Mouse (Mus musculus) heart, embryonic 14.5 days (tissue): ENCODE results near the gene Crtam. TPM values are rescaled to one million over a fixed set of nuclear protein-coding genes. Genes with fewer than 3 reads are reported as not detected.

Experiments
- ATAC-seq: fragments of 200-750 bp; cut with Nextera tagmentation; 2 replicates; pipeline ENCODE4 v1.8.0; 2017; ENCODE audit warnings: low read depth, moderate TSS enrichment; ENCODE audit not compliant: insufficient number of reproducible peaks, insufficient read depth, low FRiP score
- H3K27ac ChIP-seq, 2 experiments: fragments of 200-500 bp in 1 of 2; fragments of 300-500 bp in 1 of 2; sonication (generic) in 1 of 2; replicated peaks in 1 of 2; 2 replicates each; pipeline ENCODE4 v1.5.1; 2012 to 2014; ENCODE audit warnings: low read depth in 2 of 2, low read length in 2 of 2, control low read depth in 1 of 2, mild to moderate bottlenecking in 1 of 2, mixed read lengths in 1 of 2; ENCODE audit not compliant: control insufficient read depth in 1 of 2, insufficient read depth in 1 of 2
- H3K27me3 ChIP-seq: fragments of 300-500 bp; sonication (generic); 2 replicates; pipeline ENCODE4 v1.6.1; 2014; ENCODE audit warnings: mild to moderate bottlenecking, low read length, control low read depth; ENCODE audit not compliant: control insufficient read depth, insufficient read depth
- H3K36me3 ChIP-seq: fragments of 300-500 bp; sonication (generic); 2 replicates; pipeline ENCODE4 v1.6.1; 2014; ENCODE audit warnings: mild to moderate bottlenecking, control low read depth, low read length, mixed read lengths; ENCODE audit not compliant: control insufficient read depth, insufficient read depth
- H3K4me1 ChIP-seq, 2 experiments: fragments of 200-500 bp in 1 of 2; fragments of 300-500 bp in 1 of 2; sonication (generic) in 1 of 2; 2 replicates each; pipeline ENCODE4 v1.6.1; 2012 to 2014; ENCODE audit warnings: low read length in 2 of 2, control low read depth in 1 of 2, mixed read lengths in 1 of 2; ENCODE audit not compliant: control insufficient read depth in 2 of 2, insufficient read depth in 2 of 2
- H3K4me2 ChIP-seq: fragments of 300-500 bp; sonication (generic); 2 replicates; pipeline ENCODE4 v1.6.1; 2014; ENCODE audit warnings: mild to moderate bottlenecking, low read length
- H3K4me3 ChIP-seq, 2 experiments: fragments of 200-500 bp in 1 of 2; fragments of 300-500 bp in 1 of 2; sonication (generic) in 1 of 2; 2 replicates each; pipeline ENCODE4 v1.5.1; 2012 to 2014; ENCODE audit warnings: low read length in 2 of 2, mild to moderate bottlenecking in 2 of 2, control low read depth in 1 of 2, low read depth in 1 of 2, moderate library complexity in 1 of 2; ENCODE audit not compliant: control insufficient read depth in 1 of 2, insufficient read depth in 1 of 2
- H3K9ac ChIP-seq: fragments of 300-500 bp; sonication (generic); 2 replicates; pipeline ENCODE4 v1.6.1; 2014; ENCODE audit warnings: mild to moderate bottlenecking, low read length
- H3K9me3 ChIP-seq: fragments of 300-500 bp; sonication (generic); 2 replicates; pipeline ENCODE4 v1.6.1; 2016; ENCODE audit warnings: low read length, control low read depth; ENCODE audit not compliant: control insufficient read depth
- WGBS: fragments of 180-500 bp; shearing (Covaris S2); extraction: QIAGEN DNeasy Blood & Tissue Kit; methylation state at CpG from one replicate; pipeline ENCODE4 v1.1.7; 2014; 5-methylcytosine and 5-hydroxymethylcytosine counted together
- polyA plus RNA-seq: library from polyadenylated mRNA; unstranded; fragments of >200 nt; fragmentation: Nextera tagmentation; extraction: Ambion mirVana; gene quantifications from 2 replicates; pipeline ENCODE4 v1.2.1, GENCODE M21; 2014

Gene Crtam
- polyA plus RNA-seq, 1 experiment from 2014 or later = not detected

- Histone ChIP-seq H3K4me3 (no peak overlapping the region), H3K4me1 (peaks cover 7 to 12% of the 10 kb centered on the region in 2 experiments), H3K9ac (no peak overlapping the region), H3K27ac (no peak overlapping the region), H3K4me2 (no peak overlapping the region), H3K36me3 (peaks cover 21% of the 10 kb centered on the region), H3K27me3 (no peaks in the 10 kb centered on the region), H3K9me3 (no peaks in the 10 kb centered on the region)
- WGBS = 79% methylated on average over 6 of the region's 6 CpGs
- no peak for ATAC-seq
Observed at GRCm38 (mm10) chr9:41029827-41030226, 25.4 kb upstream of the Crtam start.

GRCm38 (mm10) chr9:41028470-41028869 is 24.0 kb upstream of the Crtam start:
- Histone ChIP-seq H3K4me1 (peaks cover 7 to 12% of the 10 kb centered on the region in 2 experiments), H3K27ac (no peak overlapping the region), H3K4me2 (no peak overlapping the region), H3K9ac (no peak overlapping the region), H3K27me3 (no peaks in the 10 kb centered on the region), H3K36me3 (peaks cover 23% of the 10 kb centered on the region), H3K9me3 (no peaks in the 10 kb centered on the region), H3K4me3 (no peak overlapping the region)
- ATAC-seq = no peak
- WGBS = 40% methylated on average over 5 of the region's 5 CpGs

- WGBS = 34% methylated on average over 3 of the region's 3 CpGs
- no peak overlapping the region for H3K27ac ChIP-seq
Observed at GRCm38 (mm10) chr9:41021690-41022089, 17.3 kb upstream of the Crtam start.

DNA sequence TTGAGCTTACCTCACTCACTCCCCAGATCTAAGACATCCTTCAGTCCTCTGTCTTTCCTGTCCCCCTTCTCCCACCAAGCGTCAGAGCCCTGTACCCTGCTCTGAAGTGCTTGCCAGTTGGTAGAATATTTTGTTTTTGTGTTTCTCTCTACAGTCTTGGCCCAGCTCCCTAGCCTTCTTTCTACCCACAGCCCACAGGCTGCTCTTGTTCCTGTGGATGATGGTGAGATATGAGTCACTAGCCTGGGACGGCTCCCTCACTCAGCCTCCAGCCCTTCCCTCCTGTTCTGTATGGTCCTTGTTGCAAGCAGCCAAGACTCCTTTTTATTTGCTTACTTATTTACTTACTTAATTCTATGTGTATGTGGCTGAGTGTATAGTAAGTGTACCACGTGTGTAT is 16.1 kb upstream of the Crtam start:
- no peaks in the 10 kb centered on the region for H3K9me3 ChIP-seq
- 81% methylated on average over 3 of the region's 3 CpGs for WGBS
- ATAC-seq = no peak
- H3K9ac ChIP-seq = no peak overlapping the region
- H3K27me3 ChIP-seq = no peaks in the 10 kb centered on the region
- H3K27ac ChIP-seq = no peak overlapping the region
- peaks cover 3 to 5% of the 10 kb centered on the region in 2 experiments; a peak in 3 of 4 replicates for H3K4me1 ChIP-seq
- H3K4me3 ChIP-seq = no peak overlapping the region
- H3K4me2 ChIP-seq = no peak overlapping the region
- peaks cover 25% of the 10 kb centered on the region; the same call in 1 of the 2 replicates for H3K36me3 ChIP-seq

More at GRCm38 (mm10) chr9:41021690-41022089, 17.3 kb upstream of the Crtam start:
- Histone ChIP-seq H3K36me3 (peaks cover 25% of the 10 kb centered on the region; the same call in 1 of the 2 replicates), H3K4me1 (peaks cover 3 to 5% of the 10 kb centered on the region in 2 experiments; a peak in 3 of 4 replicates), H3K9me3 (no peaks in the 10 kb centered on the region), H3K27me3 (no peaks in the 10 kb centered on the region), H3K4me2 (no peak overlapping the region), H3K9ac (no peak overlapping the region), H3K4me3 (no peak overlapping the region)
- ATAC-seq = no peak

GRCm38 (mm10) chr9:41014512-41014911 is 10.1 kb upstream of the Crtam start:
- Histone ChIP-seq H3K9ac (no peak overlapping the region), H3K36me3 (peaks cover 11% of the 10 kb centered on the region), H3K4me1 (no peaks in the 10 kb centered on the region), H3K27me3 (no peaks in the 10 kb centered on the region), H3K9me3 (no peaks in the 10 kb centered on the region), H3K27ac (no peak overlapping the region), H3K4me3 (no peak overlapping the region), H3K4me2 (no peak overlapping the region)
- no peak for ATAC-seq
- 56% methylated on average over 4 of the region's 4 CpGs for WGBS

DNA sequence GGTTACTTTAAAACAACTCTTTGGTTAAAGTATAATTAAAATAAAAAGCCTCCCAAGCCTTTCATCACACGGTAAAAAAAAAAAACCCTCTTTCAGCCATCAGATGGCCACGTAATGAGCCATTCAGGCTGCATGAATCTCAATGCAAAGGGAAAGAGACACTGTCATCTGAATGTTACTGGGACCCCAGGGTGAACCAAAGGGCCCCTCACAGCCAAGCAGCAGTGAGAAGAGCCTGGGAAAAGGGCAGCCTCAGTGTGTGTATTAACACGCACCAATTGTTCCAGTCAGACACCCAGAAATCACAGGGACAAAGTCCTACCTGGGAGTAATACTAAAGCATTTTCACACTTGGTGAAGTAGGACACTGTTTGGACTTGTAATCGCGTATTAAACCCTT is 8.0 kb upstream of the Crtam start:
- Histone ChIP-seq H3K36me3 (peaks cover 4% of the 10 kb centered on the region), H3K9ac (no peak overlapping the region), H3K4me3 (no peak overlapping the region), H3K9me3 (no peaks in the 10 kb centered on the region), H3K27me3 (no peaks in the 10 kb centered on the region), H3K27ac (no peak overlapping the region), H3K4me2 (no peak overlapping the region), H3K4me1 (no peaks in the 10 kb centered on the region)
- no peak for ATAC-seq
- WGBS = 92% methylated on average over 5 of the region's 5 CpGs

DNA sequence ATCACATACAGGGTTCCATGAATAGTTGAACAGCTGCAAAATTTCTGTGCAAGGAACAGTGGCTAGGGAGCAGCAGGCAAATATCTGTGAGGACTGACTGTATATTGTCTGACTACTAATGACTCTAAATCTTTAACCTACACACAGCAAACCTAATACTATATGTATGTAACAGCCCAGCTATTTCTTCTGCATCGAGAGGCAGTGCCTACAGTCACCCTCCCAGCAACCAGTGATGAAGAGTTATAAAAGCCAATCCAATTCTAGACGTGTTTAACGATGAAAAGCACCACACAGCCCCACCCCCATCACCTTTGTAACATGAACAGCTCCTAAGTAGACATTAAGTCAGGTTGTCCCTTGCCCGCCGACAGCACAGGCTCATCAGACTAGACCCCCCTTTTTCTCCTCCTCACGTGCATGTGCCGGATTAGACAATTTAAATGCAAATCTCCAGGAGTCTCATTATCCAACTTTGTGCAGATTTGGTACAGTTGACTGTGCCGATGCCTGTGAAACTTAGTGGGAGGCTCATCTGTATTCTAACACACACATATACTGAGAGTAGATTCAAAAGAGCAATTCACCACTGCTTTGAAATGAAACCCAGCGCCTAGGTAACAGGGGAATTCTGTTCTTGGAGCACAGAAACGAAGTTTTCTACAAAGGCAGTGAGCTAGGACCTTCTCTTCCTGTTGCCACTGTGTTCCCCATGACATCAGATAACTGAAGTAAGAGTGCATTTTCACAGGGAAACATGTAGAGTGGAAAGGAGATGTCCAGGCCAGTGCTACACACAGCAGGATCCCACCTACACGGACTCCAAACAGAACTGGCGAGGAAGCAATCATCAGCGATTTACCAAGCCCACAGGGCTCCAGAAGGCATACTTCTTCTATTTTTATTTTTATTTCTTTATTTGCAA is 7.3 kb upstream of the Crtam start:
- no peak overlapping the region for H3K4me3 ChIP-seq
- no peaks in the 10 kb centered on the region for H3K4me1 ChIP-seq
- no peak overlapping the region for H3K27ac ChIP-seq
- ATAC-seq = no peak
- no peaks in the 10 kb centered on the region for H3K27me3 ChIP-seq
- no peak overlapping the region for H3K4me2 ChIP-seq
- peaks cover 4% of the 10 kb centered on the region for H3K36me3 ChIP-seq
- H3K9me3 ChIP-seq = no peaks in the 10 kb centered on the region
- 84% methylated on average over 13 of the region's 13 CpGs for WGBS
- no peak overlapping the region for H3K9ac ChIP-seq
